Mouse (Mus musculus) MEL (cell line): ENCODE results near the gene A630095N17Rik. TPM values are rescaled to one million over a fixed set of nuclear protein-coding genes. Genes with fewer than 3 reads are reported as not detected.

ENCODE experiments used
- DNase-seq: peaks from one replicate; pipeline ENCODE4 v3.0.0; 2011; ENCODE audit warnings: low read depth, low spot score
- H3K27ac ChIP-seq: 2 replicates; pipeline ENCODE4 v1.5.1; 2012; ENCODE audit warnings: low read depth, mild to moderate bottlenecking, control low read depth, low read length, moderate library complexity; ENCODE audit not compliant: control insufficient read depth
- H3K27me3 ChIP-seq, 2 experiments: fragments of 150-350 bp in 1 of 2; sonication (generic) in 1 of 2; 2 replicates each; pipeline ENCODE4 v1.6.1; 2012; ENCODE audit warnings: low read length in 2 of 2, mild to moderate bottlenecking in 2 of 2, improper control_type of control experiment in 1 of 2, moderate library complexity in 1 of 2; ENCODE audit not compliant: insufficient read depth in 2 of 2, control insufficient read depth in 1 of 2
- H3K36me3 ChIP-seq, 2 experiments: 2 replicates each; pipeline ENCODE4 v1.6.1; 2012 to 2014; ENCODE audit warnings: low read length in 2 of 2, improper control_type of control experiment in 1 of 2, inconsistent platforms in 1 of 2, mild to moderate bottlenecking in 1 of 2; ENCODE audit not compliant: insufficient read depth in 2 of 2, control insufficient read depth in 1 of 2
- H3K4me1 ChIP-seq, 2 experiments: fragments of 150-350 bp in 1 of 2; sonication (generic) in 1 of 2; 2 replicates each; pipeline ENCODE4 v1.6.1; 2012; ENCODE audit warnings: low read length in 2 of 2, improper control_type of control experiment in 1 of 2, mild to moderate bottlenecking in 1 of 2; ENCODE audit not compliant: insufficient read depth in 2 of 2, control insufficient read depth in 1 of 2
- H3K4me3 ChIP-seq, 2 experiments: fragments of 150-350 bp in 1 of 2; sonication (generic) in 1 of 2; 2 replicates each; pipeline ENCODE4 v1.5.1; 2012; ENCODE audit warnings: low read depth in 2 of 2, low read length in 2 of 2, mild to moderate bottlenecking in 2 of 2, moderate library complexity in 2 of 2, control low read depth in 1 of 2, improper control_type of control experiment in 1 of 2; ENCODE audit not compliant: control insufficient read depth in 1 of 2, insufficient read depth in 1 of 2
- H3K79me2 ChIP-seq: 2 replicates; pipeline ENCODE4 v1.6.1; 2012; ENCODE audit warnings: mild to moderate bottlenecking, low read length, moderate library complexity; ENCODE audit not compliant: control insufficient read depth, poor library complexity, insufficient read depth
- H3K9ac ChIP-seq: 2 replicates; pipeline ENCODE4 v1.6.1; 2012; ENCODE audit warnings: low read depth, mild to moderate bottlenecking, control low read depth, low read length, moderate library complexity; ENCODE audit not compliant: control insufficient read depth, poor library complexity, severe bottlenecking
- H3K9me3 ChIP-seq: fragments of 150-350 bp; sonication (generic); replicated peaks from 2 replicates; pipeline ENCODE4 v1.6.1; 2012; ENCODE audit warnings: mild to moderate bottlenecking, low read length, improper control_type of control experiment, moderate library complexity; ENCODE audit not compliant: insufficient read depth
- BHLHE40 ChIP-seq: IDR thresholded peaks from 2 replicates; pipeline ENCODE4 v1.6.1; 2012; ENCODE audit warnings: low read depth, mild to moderate bottlenecking, inconsistent platforms, low read length, improper control_type of control experiment, borderline replicate concordance
- CTCF ChIP-seq, 3 experiments: IDR thresholded peaks in 2 of 3; conservative IDR thresholded peaks in 1 of 3; 2 replicates each; pipeline ENCODE4 v1.5.1; 2011 to 2012; ENCODE audit warnings: low read length in 3 of 3, low read depth in 2 of 3, mild to moderate bottlenecking in 2 of 3, improper control_type of control experiment in 1 of 3, inconsistent platforms in 1 of 3, mixed read lengths in 1 of 3, moderate library complexity in 1 of 3; ENCODE audit not compliant: control insufficient read depth in 1 of 3, insufficient read depth in 1 of 3, poor library complexity in 1 of 3, severe bottlenecking in 1 of 3
- E2F4 ChIP-seq: IDR thresholded peaks from 2 replicates; pipeline ENCODE4 v1.6.1; 2011; ENCODE audit warnings: low read depth, low read length, improper control_type of control experiment, borderline replicate concordance
- EP300 ChIP-seq, 2 experiments: IDR thresholded peaks; 2 replicates each; pipeline ENCODE4 v1.6.1; 2011; ENCODE audit warnings: improper control_type of control experiment in 2 of 2, low read length in 2 of 2, low read depth in 1 of 2, mild to moderate bottlenecking in 1 of 2
- ETS1 ChIP-seq: IDR thresholded peaks from 2 replicates; pipeline ENCODE4 v1.6.1; 2012; ENCODE audit warnings: low read depth, mild to moderate bottlenecking, inconsistent platforms, low read length, improper control_type of control experiment, moderate library complexity
- HCFC1 ChIP-seq: IDR thresholded peaks from 2 replicates; pipeline ENCODE4 v1.6.1; 2012; ENCODE audit warnings: low read depth, mild to moderate bottlenecking, inconsistent platforms, low read length, improper control_type of control experiment, moderate library complexity
- JUND ChIP-seq: IDR thresholded peaks from 2 replicates; pipeline ENCODE4 v1.6.1; 2011; ENCODE audit warnings: low read depth, mild to moderate bottlenecking, improper control_type of control experiment, low read length
- KAT2A ChIP-seq: conservative IDR thresholded peaks from 2 replicates; pipeline ENCODE4 v1.6.1; 2012; ENCODE audit warnings: low read depth, low read length, improper control_type of control experiment, inconsistent platforms
- MAFK ChIP-seq: IDR thresholded peaks from 2 replicates; pipeline ENCODE4 v1.6.1; 2011; ENCODE audit warnings: low read depth, mild to moderate bottlenecking, low read length, improper control_type of control experiment, borderline replicate concordance
- MAX ChIP-seq: IDR thresholded peaks from 2 replicates; pipeline ENCODE4 v1.6.1; 2011; ENCODE audit warnings: low read length, improper control_type of control experiment
- RAD21 ChIP-seq: IDR thresholded peaks from 2 replicates; pipeline ENCODE4 v1.6.1; 2011; ENCODE audit warnings: mild to moderate bottlenecking, low read depth, low read length, improper control_type of control experiment
- TAL1 ChIP-seq: IDR thresholded peaks from 2 replicates; pipeline ENCODE4 v1.6.1; 2012; ENCODE audit warnings: mild to moderate bottlenecking, inconsistent platforms, low read length, moderate library complexity, mixed read lengths
- ZC3H11A ChIP-seq: IDR thresholded peaks from 2 replicates; pipeline ENCODE4 v1.6.1; 2012; ENCODE audit warnings: low read depth, mild to moderate bottlenecking, inconsistent platforms, low read length, improper control_type of control experiment
- ZKSCAN1 ChIP-seq: IDR thresholded peaks from 2 replicates; pipeline ENCODE4 v1.6.1; 2012; ENCODE audit warnings: low read depth, mild to moderate bottlenecking, inconsistent platforms, low read length, improper control_type of control experiment, moderate library complexity
- ZMIZ1 ChIP-seq: IDR thresholded peaks from 2 replicates; pipeline ENCODE4 v1.6.1; 2012; ENCODE audit warnings: low read depth, mild to moderate bottlenecking, inconsistent platforms, low read length, improper control_type of control experiment, moderate library complexity
- polyA plus RNA-seq, 2 experiments: library from polyadenylated mRNA; stranded (reverse) in 1 of 2; unstranded in 1 of 2; fragments of >175 nt in 1 of 2; fragments of >200 nt in 1 of 2; gene quantifications; 2 replicates each; pipeline versions ENCODE4 v1.2.1 to v1.2.4; 2012; ENCODE audit warnings: low replicate concordance in 2 of 2, low read depth in 1 of 2; ENCODE audit not compliant: insufficient read length in 2 of 2, insufficient read depth in 1 of 2, missing spikeins in 1 of 2
- total RNA-seq: library from RNA; depleted of rRNA; stranded (reverse); fragments of 300-350 nt; gene quantifications from 2 replicates; pipeline ENCODE4 v1.2.3, GENCODE M21; 2012

The A630095N17Rik gene
- total and polyA plus RNA-seq, 3 experiments, result 0.58 to 0.82 TPM; not detected in 1

DNA sequence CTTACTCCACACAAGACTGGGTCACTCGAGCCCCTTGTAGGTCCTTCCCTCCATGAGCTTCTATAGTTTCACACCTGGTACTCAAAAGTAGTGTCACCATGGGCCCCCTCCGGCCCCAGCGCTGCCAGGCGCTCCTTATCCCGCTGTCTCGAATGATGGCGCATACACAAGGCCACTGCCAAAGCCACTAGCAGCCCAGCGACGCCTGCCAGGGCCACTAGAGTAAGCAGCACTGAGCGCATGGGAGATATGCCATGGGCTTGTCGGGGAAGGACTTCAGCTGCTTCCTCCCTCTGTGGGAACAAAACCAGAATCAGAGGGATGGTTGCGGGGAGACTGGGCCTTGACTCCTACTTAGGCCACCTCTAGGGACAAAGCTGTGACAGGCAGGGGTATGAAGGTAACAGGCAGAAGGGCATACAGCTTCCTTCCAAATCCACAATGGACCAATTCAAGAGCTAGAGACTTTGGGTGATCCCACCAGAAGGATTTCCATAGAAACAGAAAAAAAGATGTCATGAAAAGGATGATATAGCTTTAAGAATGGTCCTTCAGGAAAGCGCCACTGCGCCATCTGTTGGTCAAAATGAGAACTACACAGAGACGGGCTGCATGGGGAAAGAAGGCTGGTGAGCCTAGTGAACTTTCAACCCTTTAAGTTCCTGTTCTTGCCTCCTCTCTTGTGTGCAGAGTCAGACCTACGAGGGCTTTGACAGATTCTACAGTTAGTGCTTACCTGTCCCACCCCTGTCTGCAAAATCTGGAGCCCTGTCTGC lies 22.1 kb upstream of the A630095N17Rik start (continued):
- TF ChIP-seq ZC3H11A (peak; percentile 90), ETS1 (no peak), MAX (no peak)

DNA sequence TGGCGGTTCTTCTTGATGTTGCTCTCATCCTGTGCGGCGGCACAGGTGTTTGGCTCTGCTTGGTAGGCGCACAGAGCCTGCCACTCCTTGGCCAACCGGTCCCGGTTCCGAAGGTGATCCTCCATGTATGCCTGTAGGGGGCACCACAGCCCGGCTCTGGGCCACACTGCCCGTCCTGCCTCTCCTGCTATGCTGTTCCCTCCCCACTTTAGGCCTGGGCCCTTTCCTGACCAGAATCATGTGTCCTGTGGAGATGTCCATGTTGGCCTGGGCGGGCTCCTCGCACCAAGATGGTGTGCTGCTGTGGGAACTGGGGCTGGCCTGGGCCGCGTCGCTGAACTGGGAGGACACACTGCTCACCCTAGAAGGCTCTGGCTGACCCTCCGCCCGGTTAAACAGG lies 21.1 kb upstream of the A630095N17Rik start:
- Histone ChIP-seq H3K9ac (no peak overlapping the region), H3K4me1 (no peaks in the 10 kb centered on the region; a peak in 1 of 4 replicates), H3K27me3 (no peaks in the 10 kb centered on the region), H3K9me3 (no peaks in the 10 kb centered on the region), H3K27ac (no peak overlapping the region), H3K79me2 (no peaks in the 10 kb centered on the region), H3K36me3 (no peaks in the 10 kb centered on the region), H3K4me3 (no peak overlapping the region)
- no peak for TF ChIP-seq RAD21
- no peak for TF ChIP-seq JUND
- no peak for TF ChIP-seq KAT2A
- no peak for TF ChIP-seq E2F4
- TF ChIP-seq CTCF (IDR thresholded peaks at IDR 0.05 in 2 of 3, conservative IDR thresholded peaks at IDR 0.05 in 1 of 3; ENCODE audit: control insufficient read depth in 1 of 3, insufficient read depth in 1 of 3, low read depth in 2 of 3, low read length in 3 of 3, poor library complexity in 1 of 3, severe bottlenecking in 1 of 3), result peak in 2 of 3 experiments; percentile 17 to 40; a peak in 3 of 6 replicates
- no peak for DNase-seq

DNA sequence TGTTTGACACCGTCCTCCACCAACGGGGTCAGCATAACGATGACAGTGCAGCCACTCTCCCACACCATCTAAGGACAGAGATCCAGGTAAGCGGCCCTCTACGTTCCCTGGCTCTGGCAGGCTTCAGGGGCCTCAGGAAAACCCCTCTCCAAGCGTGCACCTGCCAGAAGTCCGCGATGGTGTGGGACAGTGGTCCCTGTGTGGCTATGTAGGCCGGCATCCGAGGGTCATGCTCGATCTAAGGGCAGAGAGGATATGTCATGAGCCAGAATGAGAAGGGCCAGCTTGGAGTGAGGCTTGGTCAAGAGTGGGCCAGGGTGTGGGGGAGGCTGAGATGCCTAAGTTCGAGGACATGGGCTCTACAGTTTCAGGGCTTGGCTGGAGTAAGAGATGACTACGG lies 20.4 kb upstream of the A630095N17Rik start:
- Histone ChIP-seq H3K4me1 (no peaks in the 10 kb centered on the region; a peak in 1 of 4 replicates), H3K9me3 (no peaks in the 10 kb centered on the region)
- TF ChIP-seq MAFK (no peak), TAL1 (no peak), EP300 (IDR thresholded peaks at IDR 0.05; ENCODE audit: low read depth in 1 of 2, low read length in 2 of 2) (no peak), BHLHE40 (no peak), HCFC1 (no peak), E2F4 (no peak), ZKSCAN1 (no peak), ZMIZ1 (no peak)

More for the DNA sequence above, 20.4 kb upstream of the A630095N17Rik start:
- no peak for DNase-seq
- no peak overlapping the region for H3K4me3 ChIP-seq
- H3K27ac ChIP-seq, result no peak overlapping the region
- no peak overlapping the region for H3K9ac ChIP-seq
- H3K27me3 ChIP-seq, result no peaks in the 10 kb centered on the region
- H3K36me3 ChIP-seq, result no peaks in the 10 kb centered on the region
- no peaks in the 10 kb centered on the region for H3K79me2 ChIP-seq
